In the genomic region with DNA sequence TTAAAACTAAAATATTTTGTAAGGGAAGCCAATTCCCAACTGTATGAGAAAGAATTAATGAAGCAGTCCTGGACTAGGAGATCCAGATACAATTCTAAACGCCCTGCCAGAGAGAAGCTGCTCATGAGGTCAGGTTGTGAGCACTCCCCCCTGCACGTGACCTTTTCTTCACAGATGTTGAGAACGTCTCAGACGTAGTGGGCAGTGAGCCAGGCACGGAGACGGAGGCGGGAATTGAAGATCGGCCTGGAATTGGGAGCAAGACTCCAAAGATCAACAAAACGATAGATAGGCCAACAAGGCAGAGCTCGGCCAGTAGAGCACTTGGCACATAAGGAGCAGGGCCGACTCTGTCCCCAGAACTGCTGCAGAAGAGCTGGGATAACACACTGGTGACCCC, we compare ENCODE assay signal across 10 mouse cellular contexts. TPM values are rescaled to one million over a fixed set of nuclear protein-coding genes. Genes with fewer than 3 reads are reported as not detected.
DNase-seq lines count a peak whose midpoint lies in the region; ATAC-seq and TF ChIP-seq lines count a peak whose summit lies in the region.
"Had no signal": no experiment of that assay in that cellular context is flagged by ENCODE, and none has a peak within 500 bp of the region (broad histone marks: within the 10 kb centered on the region; RNA-seq: fewer than 3 reads in every experiment).

No protein-coding gene starts in this region.

- no peaks in the 10 kb centered on the region for H3K9me3 ChIP-seq in kidney, postnatal 0 days (replicated peaks; ENCODE audit: low read length)
- no peaks in the 10 kb centered on the region for H3K9me3 ChIP-seq in midbrain, embryonic 14.5 days (ENCODE audit: control insufficient read depth, low read length)

- no peak overlapping the region for H3K4me3 ChIP-seq in kidney, postnatal 0 days (replicated peaks; ENCODE audit: low read depth, low read length)
- no peak overlapping the region for H3K4me3 ChIP-seq in small intestine, adult 2 months (ENCODE audit: low read depth, low read length)
- H3K4me3 ChIP-seq in midbrain, embryonic 14.5 days (replicated peaks; ENCODE audit: low read depth, low read length), result no peak overlapping the region

- TF ChIP-seq POLR2A in small intestine, adult 2 months (IDR thresholded peaks at IDR 0.05; ENCODE audit: low read depth, low read length), result no peak

- H3K9ac ChIP-seq in kidney, postnatal 0 days (ENCODE audit: low read depth, low read length), result no peak overlapping the region
- H3K9ac ChIP-seq in midbrain, embryonic 14.5 days (replicated peaks; ENCODE audit: low read length), result no peak overlapping the region

- no peak overlapping the region for H3K27ac ChIP-seq in kidney, postnatal 0 days
- peak overlapping the region; percentile 55; the same call in 1 of the 2 replicates for H3K27ac ChIP-seq in small intestine, adult 2 months (ENCODE audit: insufficient read depth, low read depth, low read length)
- H3K27ac ChIP-seq in midbrain, embryonic 14.5 days (replicated peaks; ENCODE audit: low read depth, low read length), result no peak overlapping the region

- no peak for TF ChIP-seq CTCF in kidney, postnatal 0 days (IDR thresholded peaks at IDR 0.05; ENCODE audit: low read depth)
- TF ChIP-seq CTCF in small intestine, adult 2 months (IDR thresholded peaks at IDR 0.05; ENCODE audit: extremely low read depth, insufficient read length, insufficient replicate concordance, low read depth, low read length), result no peak

- WGBS in kidney, postnatal 0 days, result 20% methylated on average over 11 of the region's 11 CpGs
- WGBS in small intestine, adult 2 months, result 13% methylated on average over 11 of the region's 11 CpGs
- 75% methylated on average over 11 of the region's 11 CpGs for WGBS in midbrain, embryonic 14.5 days

- H3K4me2 ChIP-seq in kidney, postnatal 0 days (ENCODE audit: low read length), result no peak overlapping the region
- H3K4me2 ChIP-seq in midbrain, embryonic 14.5 days (ENCODE audit: low read length), result no peak overlapping the region
- H3K4me2 ChIP-seq: midbrain, embryonic 11.5 days had no signal

- peaks cover 44% of the 10 kb centered on the region for H3K4me1 ChIP-seq in kidney, postnatal 0 days (replicated peaks; ENCODE audit: insufficient read depth, low read length)
- peaks cover 31% of the 10 kb centered on the region for H3K4me1 ChIP-seq in small intestine, adult 2 months (ENCODE audit: control insufficient read depth, insufficient read depth, insufficient read length, low read length)
- peaks cover 33% of the 10 kb centered on the region for H3K4me1 ChIP-seq in midbrain, embryonic 14.5 days (ENCODE audit: control insufficient read depth, insufficient read depth, low read length)

- H3K36me3 ChIP-seq in kidney, postnatal 0 days (ENCODE audit: insufficient read depth, low read length), result no peaks in the 10 kb centered on the region
- H3K36me3 ChIP-seq in small intestine, adult 2 months (ENCODE audit: control insufficient read depth, insufficient read depth, low read length), result no peaks in the 10 kb centered on the region; the same call in 1 of the 2 replicates
- no peaks in the 10 kb centered on the region for H3K36me3 ChIP-seq in midbrain, embryonic 14.5 days (ENCODE audit: control insufficient read depth, insufficient read depth, low read length)

- ATAC-seq in kidney, postnatal 0 days (replicated peaks; ENCODE audit: low FRiP score, low read depth), result no peak
- ATAC-seq in midbrain, embryonic 14.5 days (ENCODE audit: low FRiP score, low TSS enrichment), result no peak

- DNase-seq in lung, adult 18-20 months, result peak; percentile 61 to 71
- no peak for DNase-seq in lung, postnatal 25 days (ENCODE audit: low spot score)
- peak; percentile 72 for DNase-seq in gastrocnemius, postnatal 25 days
- DNase-seq in kidney, postnatal 0 days (ENCODE audit: low spot score), result peak; percentile 72
- DNase-seq in cerebellum, adult 18-20 months, result no peak
- no peak for DNase-seq in layer of hippocampus, adult 18-20 months (ENCODE audit: low spot score in 2 of 2)
- no peak for DNase-seq in midbrain, embryonic 14.5 days
- DNase-seq: thymus, postnatal 14 days had no signal

- no peaks in the 10 kb centered on the region for H3K27me3 ChIP-seq in kidney, postnatal 0 days (ENCODE audit: insufficient read depth, low read length)
- H3K27me3 ChIP-seq in small intestine, adult 2 months (ENCODE audit: control insufficient read depth, insufficient read depth, low read length), result no peaks in the 10 kb centered on the region
- no peaks in the 10 kb centered on the region for H3K27me3 ChIP-seq in midbrain, embryonic 14.5 days (ENCODE audit: control insufficient read depth, insufficient read depth, low read length)

RNA-seq across cellular contexts. Expression of a gene that starts 21.4 kb away (rescaled TPM):
- total RNA-seq in gastrocnemius, postnatal 25 days (2021), result 10 to 100 TPM; 11.9 to 17.1 TPM
- polyA plus RNA-seq in kidney, postnatal 0 days (2015; fragmentation: Nextera tagmentation; extraction: Ambion mirVana), result 69.5 and 86.7 TPM in 2 replicates
- 68.3 and 144 TPM in 2 replicates for polyA plus RNA-seq in small intestine, adult 2 months (2012; rRNA removed)
- 10 to 100 TPM; 88.6 to 88.7 TPM for total RNA-seq in layer of hippocampus, adult 18-20 months (2021)
- 133 and 201 TPM in 2 replicates for polyA plus RNA-seq in midbrain, embryonic 14.5 days (2014; fragmentation: Nextera tagmentation; extraction: Ambion mirVana)

RNA-seq across cellular contexts. Expression of a gene that starts 54.7 kb away (rescaled TPM):
- 1 to 10 TPM in 1 of 2 experiments, under 1 TPM in 1; 0.43 to 1.2 TPM for total RNA-seq in gastrocnemius, postnatal 25 days (2021)
- 2.1 and 2.4 TPM in 2 replicates for polyA plus RNA-seq in kidney, postnatal 0 days (2015; fragmentation: Nextera tagmentation; extraction: Ambion mirVana)
- polyA plus RNA-seq in small intestine, adult 2 months (2012; rRNA removed), result 31.5 and 52.3 TPM in 2 replicates
- total RNA-seq in layer of hippocampus, adult 18-20 months (2021), result 10 to 100 TPM; 34.7 to 38.4 TPM
- 1.1 and 2.6 TPM in 2 replicates for polyA plus RNA-seq in midbrain, embryonic 14.5 days (2014; fragmentation: Nextera tagmentation; extraction: Ambion mirVana)

Comparison
In these comparisons a context has a peak if more than half of its experiments do, and no peak if none do; other contexts are left out.
1. DNase-seq: peak in lung, adult 18-20 months (2 of 2), gastrocnemius, postnatal 25 days (single experiment) and kidney, postnatal 0 days (single experiment); none in lung, postnatal 25 days (single experiment), cerebellum, adult 18-20 months (0 of 2), layer of hippocampus, adult 18-20 months (0 of 2) and midbrain, embryonic 14.5 days (single experiment).